Mouse (Mus musculus) stomach, postnatal 0 days (tissue): ENCODE measurements around the gene Ackr4.

Experiments
- CTCF ChIP-seq: IDR thresholded peaks from 2 replicates; pipeline ENCODE4 v1.5.1; 2016; ENCODE audit warnings: antibody characterized with exemption, low read depth, mild to moderate bottlenecking, moderate library complexity
- EP300 ChIP-seq: optimal IDR thresholded peaks from 2 replicates; pipeline ENCODE3; 2016; ENCODE audit warnings: antibody characterized with exemption

DNA sequence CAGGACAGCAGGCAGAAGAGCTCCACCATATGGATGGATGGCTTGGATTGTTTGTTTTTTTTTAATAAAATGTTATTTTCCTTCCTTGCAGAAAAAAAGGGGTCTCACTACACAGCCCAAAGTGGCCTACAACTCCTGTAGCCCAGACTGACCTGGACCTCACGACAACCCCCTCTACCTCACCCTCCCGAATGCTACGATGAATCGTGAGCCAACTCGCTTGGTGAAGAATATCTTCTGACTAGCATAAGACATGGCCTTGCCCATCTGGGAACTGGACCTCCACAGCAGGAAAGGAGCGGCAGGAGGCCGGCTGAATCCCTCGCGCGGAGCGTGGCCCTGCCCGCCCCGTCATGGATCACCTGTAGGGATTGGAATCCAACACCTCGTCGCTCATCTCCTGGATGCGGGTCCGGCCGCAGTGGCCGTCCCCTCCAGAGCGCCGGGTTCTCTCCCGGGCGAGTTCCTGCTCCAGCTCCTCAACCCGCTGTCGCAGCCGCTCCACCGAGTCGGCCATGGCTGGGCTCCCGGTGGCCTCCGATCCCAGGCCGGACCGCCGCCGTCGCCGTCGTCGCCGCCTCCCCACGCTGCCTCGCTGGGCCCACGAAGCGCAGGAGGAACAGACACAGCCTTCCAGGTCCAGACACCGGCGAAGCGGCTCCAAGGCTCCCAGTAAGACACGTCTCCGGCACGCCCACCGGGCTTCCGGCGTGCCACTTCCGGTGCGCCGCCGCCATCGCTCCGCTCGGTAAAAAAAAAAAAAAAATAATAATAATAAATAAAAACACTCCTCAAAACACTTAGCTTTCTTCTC, 64.1 kb downstream of the Ackr4 start, which contains the start of gene Uba5:
- TF ChIP-seq EP300 (no peak), CTCF (no peak)
